Mouse (Mus musculus) CH12.LX (cell line): ENCODE measurements around the gene Hic2. TPM values are rescaled to one million over a fixed set of nuclear protein-coding genes. Genes with fewer than 3 reads are reported as not detected.

Experiments used
- DNase-seq: peaks from one replicate; pipeline ENCODE4 v3.0.0-alpha.2; 2013; ENCODE audit errors: extremely low read depth
- H3K27ac ChIP-seq: 2 replicates; pipeline ENCODE4 v1.5.1; 2012; ENCODE audit warnings: low read depth, mild to moderate bottlenecking, control low read depth, moderate library complexity; ENCODE audit not compliant: insufficient read depth
- H3K27me3 ChIP-seq: replicated peaks from 2 replicates; pipeline ENCODE3; 2012; ENCODE audit warnings: inconsistent platforms
- H3K36me3 ChIP-seq, 2 experiments: replicated peaks in 1 of 2; 2 replicates each; pipeline versions ENCODE3 to v1.6.1; 2012; ENCODE audit warnings: inconsistent platforms in 1 of 2, low read length in 1 of 2, mild to moderate bottlenecking in 1 of 2, mixed read lengths in 1 of 2, moderate library complexity in 1 of 2; ENCODE audit not compliant: control insufficient read depth in 1 of 2, insufficient read depth in 1 of 2
- H3K4me1 ChIP-seq, 2 experiments: 2 replicates each; pipeline ENCODE4 v1.6.1; 2012; ENCODE audit warnings: inconsistent platforms in 1 of 2, moderate library complexity in 1 of 2; ENCODE audit not compliant: insufficient read depth in 2 of 2, control insufficient read depth in 1 of 2
- H3K4me2 ChIP-seq: 2 replicates; pipeline ENCODE4 v1.6.1; 2012; ENCODE audit warnings: low read depth, mild to moderate bottlenecking, control low read depth; ENCODE audit not compliant: poor library complexity, insufficient read depth, severe bottlenecking
- H3K4me3 ChIP-seq, 3 experiments: fragments of 150-350 bp in 1 of 3; sonication (generic) in 1 of 3; replicated peaks in 1 of 3; 2 replicates each; pipeline versions ENCODE3 to v1.5.1; 2011 to 2012; ENCODE audit warnings: low read depth in 2 of 3, low read length in 2 of 3, mild to moderate bottlenecking in 2 of 3, moderate library complexity in 2 of 3, control low read depth in 1 of 3, improper control_type of control experiment in 1 of 3, inconsistent platforms in 1 of 3, mixed read lengths in 1 of 3; ENCODE audit not compliant: poor library complexity in 1 of 3
- H3K79me2 ChIP-seq: replicated peaks from 2 replicates; pipeline ENCODE4 v1.6.1; 2012; ENCODE audit warnings: mild to moderate bottlenecking, moderate library complexity; ENCODE audit not compliant: control insufficient read depth, poor library complexity, insufficient read depth, severe bottlenecking; ENCODE audit errors: extremely low read depth
- H3K9ac ChIP-seq: 2 replicates; pipeline ENCODE4 v1.6.1; 2012; ENCODE audit warnings: low read depth, mild to moderate bottlenecking, control low read depth, moderate library complexity; ENCODE audit not compliant: insufficient read depth
- H3K9me3 ChIP-seq: replicated peaks from 2 replicates; pipeline ENCODE3; 2012; ENCODE audit warnings: low read length, inconsistent platforms, mixed read lengths
- BHLHE40 ChIP-seq: IDR thresholded peaks from 2 replicates; pipeline ENCODE4 v1.6.1; 2011; ENCODE audit warnings: mild to moderate bottlenecking, low read depth, low read length, improper control_type of control experiment
- CHD1 ChIP-seq: IDR thresholded peaks from 2 replicates; pipeline ENCODE4 v1.6.1; 2012; ENCODE audit warnings: low read depth, low read length, improper control_type of control experiment, inconsistent platforms
- CHD2 ChIP-seq: IDR thresholded peaks from 2 replicates; pipeline ENCODE4 v1.6.1; 2011; ENCODE audit warnings: low read length, improper control_type of control experiment
- CTCF ChIP-seq, 2 experiments: IDR thresholded peaks in 1 of 2; conservative IDR thresholded peaks in 1 of 2; 2 replicates each; pipeline ENCODE4 v1.5.1; 2011 to 2012; ENCODE audit warnings: low read depth in 2 of 2, low read length in 2 of 2, improper control_type of control experiment in 1 of 2, inconsistent platforms in 1 of 2, mild to moderate bottlenecking in 1 of 2, moderate library complexity in 1 of 2
- E2F4 ChIP-seq: IDR thresholded peaks from 2 replicates; pipeline ENCODE4 v1.6.1; 2011; ENCODE audit warnings: low read depth, low read length, improper control_type of control experiment; ENCODE audit not compliant: insufficient replicate concordance
- ELF1 ChIP-seq: IDR thresholded peaks from 2 replicates; pipeline ENCODE4 v1.6.1; 2014; ENCODE audit warnings: low read depth, mild to moderate bottlenecking, inconsistent platforms, low read length, improper control_type of control experiment
- EP300 ChIP-seq: IDR thresholded peaks from 2 replicates; pipeline ENCODE4 v1.6.1; 2011; ENCODE audit warnings: low read length, improper control_type of control experiment
- ETS1 ChIP-seq: conservative IDR thresholded peaks from 2 replicates; pipeline ENCODE4 v1.6.1; 2012; ENCODE audit warnings: low read depth, mild to moderate bottlenecking, inconsistent platforms, low read length, improper control_type of control experiment, moderate library complexity
- GABPA ChIP-seq: IDR thresholded peaks from 2 replicates; pipeline ENCODE4 v1.6.1; 2012; ENCODE audit warnings: low read depth, low read length, improper control_type of control experiment, inconsistent platforms; ENCODE audit not compliant: insufficient replicate concordance
- HCFC1 ChIP-seq: IDR thresholded peaks from 2 replicates; pipeline ENCODE4 v1.6.1; 2012; ENCODE audit warnings: low read depth, mild to moderate bottlenecking, inconsistent platforms, low read length, improper control_type of control experiment
- IRF4 ChIP-seq: IDR thresholded peaks from 2 replicates; pipeline ENCODE4 v1.6.1; 2014; ENCODE audit warnings: low read depth, mild to moderate bottlenecking, inconsistent platforms, low read length, improper control_type of control experiment
- JUND ChIP-seq: conservative IDR thresholded peaks from 2 replicates; pipeline ENCODE4 v1.6.1; 2011; ENCODE audit warnings: low read depth, low read length, improper control_type of control experiment
- KAT2A ChIP-seq: IDR thresholded peaks from 2 replicates; pipeline ENCODE4 v1.6.1; 2012; ENCODE audit warnings: low read length, improper control_type of control experiment, inconsistent platforms; ENCODE audit not compliant: insufficient replicate concordance
- MAFK ChIP-seq: IDR thresholded peaks from 2 replicates; pipeline ENCODE4 v1.6.1; 2011; ENCODE audit warnings: low read length, improper control_type of control experiment; ENCODE audit not compliant: insufficient replicate concordance
- MAX ChIP-seq: IDR thresholded peaks from 2 replicates; pipeline ENCODE4 v1.6.1; 2011; ENCODE audit warnings: low read length, improper control_type of control experiment
- MAZ ChIP-seq: IDR thresholded peaks from 2 replicates; pipeline ENCODE4 v1.6.1; 2012; ENCODE audit warnings: low read depth, mild to moderate bottlenecking, inconsistent platforms, low read length, improper control_type of control experiment, moderate library complexity
- MEF2A ChIP-seq: IDR thresholded peaks from 2 replicates; pipeline ENCODE4 v1.6.1; 2014; ENCODE audit warnings: low read depth, mild to moderate bottlenecking, inconsistent platforms, low read length, improper control_type of control experiment, borderline replicate concordance
- MXI1 ChIP-seq: IDR thresholded peaks from 2 replicates; pipeline ENCODE4 v1.6.1; 2011; ENCODE audit warnings: mild to moderate bottlenecking, low read depth, low read length, improper control_type of control experiment
- MYC ChIP-seq: IDR thresholded peaks from 2 replicates; pipeline ENCODE4 v1.6.1; 2011; ENCODE audit warnings: low read depth, mild to moderate bottlenecking, improper control_type of control experiment, low read length
- NELFE ChIP-seq: IDR thresholded peaks from 2 replicates; pipeline ENCODE4 v1.6.1; 2011; ENCODE audit warnings: low read depth, low read length, improper control_type of control experiment
- NRF1 ChIP-seq: IDR thresholded peaks from 2 replicates; pipeline ENCODE4 v1.6.1; 2014; ENCODE audit warnings: low read depth, mild to moderate bottlenecking, inconsistent platforms, low read length, improper control_type of control experiment, moderate library complexity
- PAX5 ChIP-seq: IDR thresholded peaks from 2 replicates; pipeline ENCODE4 v1.6.1; 2012; ENCODE audit warnings: low read length, inconsistent platforms, mixed read lengths
- POLR2A ChIP-seq: IDR thresholded peaks from 2 replicates; pipeline ENCODE4 v1.6.1; 2011; ENCODE audit warnings: low read depth, mild to moderate bottlenecking, improper control_type of control experiment, low read length
- POLR2AphosphoS2 ChIP-seq: IDR thresholded peaks from 2 replicates; pipeline ENCODE4 v1.6.1; 2011; ENCODE audit warnings: low read depth, low read length, improper control_type of control experiment
- RAD21 ChIP-seq: IDR thresholded peaks from 2 replicates; pipeline ENCODE4 v1.6.1; 2011; ENCODE audit warnings: low read depth, mild to moderate bottlenecking, low read length, improper control_type of control experiment, moderate library complexity
- SIN3A ChIP-seq: IDR thresholded peaks from 2 replicates; pipeline ENCODE4 v1.6.1; 2012; ENCODE audit warnings: low read length, improper control_type of control experiment, inconsistent platforms
- SMC3 ChIP-seq: IDR thresholded peaks from 2 replicates; pipeline ENCODE4 v1.6.1; 2011; ENCODE audit warnings: low read depth, low read length, improper control_type of control experiment
- TBP ChIP-seq: conservative IDR thresholded peaks from 2 replicates; pipeline ENCODE4 v1.6.1; 2011; ENCODE audit warnings: low read depth, low read length, improper control_type of control experiment
- TCF12 ChIP-seq: IDR thresholded peaks from 2 replicates; pipeline ENCODE4 v1.6.1; 2014; ENCODE audit warnings: low read depth, mild to moderate bottlenecking, inconsistent platforms, low read length, improper control_type of control experiment
- UBTF ChIP-seq: IDR thresholded peaks from 2 replicates; pipeline ENCODE4 v1.6.1; 2012; ENCODE audit warnings: low read depth, mild to moderate bottlenecking, inconsistent platforms, low read length, improper control_type of control experiment, moderate library complexity
- USF1 ChIP-seq: IDR thresholded peaks from 2 replicates; pipeline ENCODE4 v1.6.1; 2014; ENCODE audit warnings: low read depth, mild to moderate bottlenecking, inconsistent platforms, low read length, improper control_type of control experiment
- USF2 ChIP-seq: conservative IDR thresholded peaks from 2 replicates; pipeline ENCODE4 v1.6.1; 2011; ENCODE audit warnings: low read depth, low read length, improper control_type of control experiment
- ZC3H11A ChIP-seq: IDR thresholded peaks from 2 replicates; pipeline ENCODE4 v1.6.1; 2012; ENCODE audit warnings: low read depth, mild to moderate bottlenecking, inconsistent platforms, low read length, improper control_type of control experiment
- ZMIZ1 ChIP-seq: IDR thresholded peaks from 2 replicates; pipeline ENCODE4 v1.6.1; 2012; ENCODE audit warnings: low read depth, mild to moderate bottlenecking, inconsistent platforms, low read length, improper control_type of control experiment
- ZNF384 ChIP-seq: IDR thresholded peaks from 2 replicates; pipeline ENCODE4 v1.6.1; 2012; ENCODE audit warnings: low read depth, low read length, improper control_type of control experiment, inconsistent platforms
- dilution Hi-C: fragments of 300-500 bp; cut with MboI; formaldehyde crosslinking; loops from 2 replicates; pipeline ENCODE4 v1.14.3; 2020; ENCODE audit warnings: low sequenced_read_pairs; ENCODE audit not compliant: extremely low pct_unique_long_range_greater_than_20kb, extremely low pct_ligation_motif_present
- in situ Hi-C: fragments of 300-500 bp; cut with MboI; formaldehyde crosslinking; loops from 3 replicates; pipeline ENCODE4 v1.14.3; 2019; ENCODE audit warnings: low sequenced_read_pairs, low pct_ligation_motif_present, low pct_unique_long_range_greater_than_20kb, mixed read lengths
- polyA plus RNA-seq: library from polyadenylated mRNA; unstranded; fragments of >175 nt; gene quantifications from 2 replicates; pipeline ENCODE4 v1.2.1, GENCODE M21; 2012; ENCODE audit warnings: low read depth; ENCODE audit not compliant: insufficient read length
- total RNA-seq, 2 experiments: library from RNA; depleted of rRNA; stranded (reverse); fragments of 300-350 nt in 1 of 2; fragments of >200 nt in 1 of 2; gene quantifications; 2 replicates each; pipeline ENCODE4 v1.2.3; 2012 to 2014

Hic2 gene
- total and polyA plus RNA-seq, 3 experiments, result 6.2 to 9.6 (median 8.1) TPM

- Histone ChIP-seq H3K79me2 (no peaks in the 10 kb centered on the region), H3K4me1 (peaks cover 4 to 26% of the 10 kb centered on the region in 2 experiments), H3K4me3 (peak within 1 kb of the TSS; percentile 45 to 75 (median 74)), H3K9ac (peak within 1 kb of the TSS; percentile 47; the same call in 1 of the 2 replicates), H3K27me3 (peaks cover 51% of the 10 kb centered on the region), H3K36me3 (no peaks in the 10 kb centered on the region), H3K9me3 (peaks cover 7% of the 10 kb centered on the region), H3K27ac (peak within 1 kb of the TSS; percentile 36)
- peak; percentile 74 for DNase-seq
- in situ Hi-C loops, result loop anchor here (5.0 to 10.0 kb wide), 2 partner anchors 74 to 326 kb away; partner anchors contain the start of gene Thap7
- TF ChIP-seq MAX (peak; percentile 44), HCFC1 (peak; percentile 66), KAT2A (0 out of 2 replicates have a peak, but pooled peaks have one; percentile 27), NRF1 (peak; percentile 75), ELF1 (peak; percentile 84), USF2 (no peak), NELFE (peak; percentile 61; the same call in 1 of the 2 replicates), POLR2A (peak; percentile 21; the same call in 1 of the 2 replicates), ZMIZ1 (0 out of 2 replicates have a peak, but pooled peaks have one; percentile 22), MYC (0 out of 2 replicates have a peak, but pooled peaks have one; percentile 48), BHLHE40 (no peak; the same call in none of the 2 replicates), MAZ (0 out of 2 replicates have a peak, but pooled peaks have one; percentile 51), RAD21 (peak; percentile 39), ZNF384 (no peak), TCF12 (peak; percentile 62), POLR2AphosphoS2 (no peak), ETS1 (no peak), MAFK (no peak), CHD2 (no peak), EP300 (peak; percentile 19; the same call in 1 of the 2 replicates), MEF2A (peak; percentile 47), CTCF (conservative IDR thresholded peaks at IDR 0.05 in 1 of 2, IDR thresholded peaks at IDR 0.05 in 1 of 2; ENCODE audit: low read depth in 2 of 2, low read length in 2 of 2) (peak; percentile 54 to 97; a peak in 3 of 4 replicates), GABPA (no peak), MXI1 (peak; percentile 73), TBP (0 out of 2 replicates have a peak, but pooled peaks have one; percentile 22), SMC3 (peak; percentile 76), E2F4 (no peak), USF1 (no peak), JUND (no peak), IRF4 (peak; percentile 53), CHD1 (no peak; the same call in 1 of the 2 replicates), PAX5 (no peak), ZC3H11A (no peak), UBTF (peak; percentile 89), SIN3A (peak; percentile 61)
- TF ChIP-seq, all 38 proteins: peak for 21
- dilution Hi-C loops, result no loop called here
- H3K4me2 ChIP-seq, result peak within 1 kb of the TSS; percentile 85
Observed at GRCm38 (mm10) chr16:17208389-17209361, 24.7 kb upstream of the Hic2 start, which contains the start of gene Rimbp3. Rimbp3 (plus strand) TSS chr16:17208603.
